In genomic region chr6:4600658-4601296, GRCm38 (mm10) we compare ENCODE assay signal across 7 mouse cellular contexts. TPM values are rescaled to one million over a fixed set of nuclear protein-coding genes. Genes with fewer than 3 reads are reported as not detected.
A peak's percentile ranks its signal among the peaks of the same experiment; 100 is the strongest.
DNase-seq lines count a peak whose midpoint lies in the region; ATAC-seq and TF ChIP-seq lines count a peak whose summit lies in the region.

Casd1 (plus strand) TSS chr6:4600839.

- peak; percentile 74 for ATAC-seq in common myeloid progenitor, adult 5-6 weeks (replicated peaks; ENCODE audit: low read depth, poor library complexity, severe bottlenecking)
- ATAC-seq in hindbrain, postnatal 0 days = peak; percentile 92

- no peaks in the 10 kb centered on the region for H3K36me3 ChIP-seq in hindbrain, postnatal 0 days (ENCODE audit: insufficient read depth, low read length)
- no peaks in the 10 kb centered on the region for H3K36me3 ChIP-seq in midbrain, embryonic 10.5 days

- no peak for TF ChIP-seq CTCF in hindbrain, postnatal 0 days (IDR thresholded peaks at IDR 0.05; ENCODE audit: low read depth)

- H3K4me2 ChIP-seq in hindbrain, postnatal 0 days (ENCODE audit: low read depth, low read length) = peak within 1 kb of the TSS; percentile 92

- no peaks in the 10 kb centered on the region for H3K27me3 ChIP-seq in hindbrain, postnatal 0 days (ENCODE audit: insufficient read depth, low read length)
- no peaks in the 10 kb centered on the region; the same call in 1 of the 2 replicates for H3K27me3 ChIP-seq in midbrain, embryonic 10.5 days (ENCODE audit: low read depth, poor library complexity, severe bottlenecking)

- intact Hi-C loops in left cerebral cortex, postnatal 36 days (cut with DNase I) = loop anchor here (5.0 kb wide), 2 partner anchors 147 to 302 kb away; partner anchors contain the start of genes Peg10, Ppp1r9a and Sgce

- peak; percentile 61 for DNase-seq in adipocyte (ENCODE audit: low spot score)
- peak; percentile 19 to 43 for DNase-seq in gastrocnemius, adult 8-10 months (ENCODE audit: low spot score in 2 of 2)
- peak; percentile 85 for DNase-seq in hindbrain, postnatal 0 days (ENCODE audit: low spot score)
- peak; percentile 65 to 73 for DNase-seq in left cerebral cortex, postnatal 36 days (ENCODE audit: low spot score in 2 of 2)
- peak; percentile 83 for DNase-seq in midbrain, embryonic 10.5 days (ENCODE audit: low spot score)
- peak; percentile 39 for DNase-seq in skeletal muscle tissue, adult 2 months (ENCODE audit: low read depth, low spot score)

- H3K4me1 ChIP-seq in hindbrain, postnatal 0 days (ENCODE audit: insufficient read depth, low read length) = 0 out of 2 replicates have a peak, but pooled peaks cover 14% of the 10 kb centered on the region
- H3K4me1 ChIP-seq in midbrain, embryonic 10.5 days = peaks cover 48% of the 10 kb centered on the region

- H3K27ac ChIP-seq in hindbrain, postnatal 0 days = peak within 1 kb of the TSS; percentile 94
- H3K27ac ChIP-seq in midbrain, embryonic 10.5 days (replicated peaks) = peak within 1 kb of the TSS; percentile 99

- 1% methylated on average over 46 of the region's 64 CpGs for WGBS in hindbrain, postnatal 0 days
- WGBS in midbrain, embryonic 10.5 days = under 1% methylated on average over 64 of the region's 64 CpGs

- H3K9ac ChIP-seq in hindbrain, postnatal 0 days (replicated peaks; ENCODE audit: low read length) = peak within 1 kb of the TSS; percentile 97

- peak within 1 kb of the TSS; percentile 80 for H3K4me3 ChIP-seq in hindbrain, postnatal 0 days (ENCODE audit: low read length)
- peak within 1 kb of the TSS; percentile 73 for H3K4me3 ChIP-seq in midbrain, embryonic 10.5 days

- no peaks in the 10 kb centered on the region for H3K9me3 ChIP-seq in hindbrain, postnatal 0 days (ENCODE audit: low read length)
- no peaks in the 10 kb centered on the region for H3K9me3 ChIP-seq in midbrain, embryonic 10.5 days (replicated peaks)

RNA-seq across cellular contexts. Expression of gene Casd1, which starts in this region (rescaled TPM):
- total RNA-seq in common myeloid progenitor, adult 5-6 weeks (2017) = 68.8 and 125 TPM in 2 replicates
- total RNA-seq in gastrocnemius, adult 8-10 months (2022) = 10 to 100 TPM; 17.7 to 22.2 (median 20.0) TPM
- 68.9 and 76.1 TPM in 2 replicates for total RNA-seq in hindbrain, postnatal 0 days (2014; rRNA removed)
- polyA plus RNA-seq in hindbrain, postnatal 0 days (2015; fragmentation: Nextera tagmentation; extraction: Ambion mirVana) = 39.1 and 40.2 TPM in 2 replicates
- 10 to 100 TPM; 47.4 to 51.7 TPM for total RNA-seq in left cerebral cortex, postnatal 36 days (2021)
- 32.0 and 32.2 TPM in 2 replicates for polyA plus RNA-seq in midbrain, embryonic 10.5 days (2016; fragmentation: Nextera tagmentation; extraction: Ambion mirVana)

Comparison
In these comparisons a context has a peak if more than half of its experiments do, and no peak if none do; other contexts are left out.
1. Peak in every context shown above with its lines: DNase-seq, ATAC-seq, H3K4me3 ChIP-seq and H3K27ac ChIP-seq.
2. DNase-seq: peak in every context shown above with its lines; median percentile 85 in hindbrain, postnatal 0 days; 83 in midbrain, embryonic 10.5 days; 69 in left cerebral cortex, postnatal 36 days; 61 in adipocyte; 39 in skeletal muscle tissue, adult 2 months; 31 in gastrocnemius, adult 8-10 months.